Mouse (Mus musculus): Measurements from ENCODE around the gene Ptpre.
"Not testable (repeated sequence)": the region's sequence is repeated elsewhere in the genome, so short reads cannot be mapped to it uniquely, and the experiment has no call there.

Ptpre gene

DNA sequence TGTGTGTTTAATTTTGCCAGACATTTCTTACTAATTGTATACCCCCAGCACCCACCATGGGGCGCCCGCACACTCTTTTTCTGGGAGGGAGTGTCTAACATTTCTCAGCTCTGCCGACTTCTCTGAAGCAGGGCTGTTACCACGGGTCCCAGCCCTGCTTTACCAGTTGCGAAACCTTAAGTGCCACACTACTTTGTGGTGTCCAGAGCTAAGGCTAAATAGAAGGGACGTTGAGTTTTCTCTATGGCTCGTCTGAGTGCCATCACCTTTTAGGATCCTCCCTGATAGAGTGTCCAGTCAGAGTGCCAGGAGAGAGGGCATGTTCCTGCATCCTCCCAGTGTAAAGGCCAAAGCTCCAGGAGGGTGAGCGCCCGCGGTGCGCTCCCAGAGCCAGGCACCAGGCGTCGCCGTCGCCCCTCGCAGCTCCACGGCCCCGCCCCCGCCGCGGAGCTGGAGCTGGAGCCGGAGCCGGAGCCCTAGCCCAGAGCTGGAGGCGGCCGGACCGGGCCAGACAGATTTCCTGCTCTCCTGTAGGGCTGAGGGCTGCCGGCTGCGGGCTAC is at the start of gene Ptpre:
TSS of gene Ptpre (plus strand) at position 141 of the 561 bp plus-strand sequence.
- DNase-seq, result peak; percentile 76 to 77

DNA sequence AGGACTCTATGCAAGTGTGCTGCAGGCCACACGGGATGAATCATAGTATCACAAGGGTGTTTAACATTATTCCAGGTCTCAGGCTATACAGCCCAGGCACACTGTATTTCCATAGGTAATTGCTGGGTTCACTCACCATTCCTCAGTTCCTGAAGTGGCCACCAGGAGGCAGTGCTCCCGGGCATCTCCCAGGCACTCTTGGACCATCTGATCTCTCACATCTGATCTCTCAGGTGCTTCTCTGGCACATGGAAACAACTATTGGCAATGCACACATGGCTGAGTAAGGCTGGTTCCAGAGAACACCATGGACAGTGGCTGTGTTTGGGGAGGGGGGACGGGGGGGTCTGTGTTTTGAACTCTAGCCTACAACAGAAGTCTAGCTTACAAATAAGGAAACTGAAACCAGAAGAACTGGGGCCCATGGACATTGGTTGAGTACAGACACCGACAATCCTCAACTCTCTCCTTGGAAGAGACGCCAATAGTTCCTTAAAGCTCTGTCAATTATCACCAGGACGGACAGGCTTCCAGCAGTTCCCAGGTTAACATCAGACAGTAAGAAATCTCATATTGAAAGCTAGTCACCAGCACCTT is 49.0 kb upstream of the Ptpre start:
- DNase-seq, result peak; percentile 60 to 64

DNA sequence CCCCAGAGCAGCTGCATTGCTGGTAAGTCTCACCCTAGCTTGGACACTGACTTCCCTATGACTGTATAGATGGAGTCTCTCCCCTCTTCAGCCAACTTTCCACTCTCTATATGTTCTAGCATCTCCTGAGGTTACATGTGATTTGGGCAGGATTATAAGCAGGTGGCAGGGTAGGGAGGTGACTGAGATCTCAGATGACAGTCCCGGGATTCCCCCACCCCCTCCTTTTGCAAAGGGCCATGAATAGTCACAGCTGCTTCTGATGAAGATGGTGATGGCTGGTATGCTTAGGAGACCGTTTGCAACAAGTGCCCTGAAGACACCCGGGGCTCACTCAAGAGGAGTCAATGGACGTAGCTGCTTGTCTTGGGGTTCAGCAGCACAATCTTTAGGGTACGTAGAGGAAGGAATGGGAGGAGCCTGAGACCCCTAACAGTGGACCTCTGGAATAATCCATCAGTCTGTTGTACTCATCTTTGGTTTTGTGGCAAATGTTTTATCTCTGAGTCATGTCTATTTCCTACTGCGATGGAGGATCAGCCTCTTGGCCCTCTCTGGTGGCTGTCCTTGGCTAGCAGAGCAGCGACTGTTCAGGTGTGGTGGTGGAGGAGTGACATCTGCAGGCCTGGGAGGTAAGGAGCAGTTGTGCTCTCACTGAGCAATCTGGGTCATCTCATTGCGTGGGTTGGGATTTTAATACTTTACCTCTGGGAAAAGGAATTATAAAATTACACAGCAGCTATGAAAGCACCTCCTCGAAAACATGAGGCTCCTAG is 47.4 kb upstream of the Ptpre start:
- DNase-seq, result peak in 1 of 2 experiments; percentile 19

DNA sequence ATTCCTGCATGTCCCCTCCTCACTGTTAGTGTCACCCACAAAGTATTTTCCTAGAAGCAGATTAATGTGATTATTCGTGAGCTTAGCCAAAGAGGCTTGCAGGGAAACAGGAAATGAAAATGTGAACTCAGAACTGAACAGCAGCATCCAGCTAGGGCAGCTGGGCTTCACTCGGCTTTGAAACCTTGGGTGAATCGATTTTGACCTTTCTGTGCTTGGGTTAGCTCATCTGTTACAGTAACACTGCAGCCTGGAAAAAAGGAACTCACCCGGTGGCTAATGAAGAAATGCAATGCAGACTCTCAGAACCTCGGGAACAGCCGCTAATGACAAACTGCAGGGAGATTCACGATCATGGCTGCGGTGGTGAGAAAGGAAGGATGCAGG is 46.8 kb upstream of the Ptpre start:
- no peak for DNase-seq

DNA sequence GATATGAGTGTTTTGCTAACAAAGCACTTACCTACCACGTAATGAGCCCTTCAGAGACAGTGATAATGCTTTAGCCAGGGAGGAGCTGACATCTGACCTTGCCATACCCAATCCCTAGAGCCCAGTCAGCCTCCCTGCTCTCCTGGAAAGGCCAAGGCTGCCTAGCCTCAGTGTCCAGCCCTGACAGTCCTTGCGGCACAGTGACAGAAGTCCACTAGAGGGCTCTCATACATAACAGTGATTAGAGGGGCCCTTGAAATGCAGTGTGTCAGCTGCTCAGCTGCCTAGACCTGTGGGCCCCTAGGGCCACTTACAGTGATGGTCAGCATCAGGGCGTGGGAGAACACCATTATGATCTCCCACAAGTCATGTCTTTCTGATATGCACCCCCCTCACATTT is 42.0 kb upstream of the Ptpre start:
- no peak for DNase-seq

DNA sequence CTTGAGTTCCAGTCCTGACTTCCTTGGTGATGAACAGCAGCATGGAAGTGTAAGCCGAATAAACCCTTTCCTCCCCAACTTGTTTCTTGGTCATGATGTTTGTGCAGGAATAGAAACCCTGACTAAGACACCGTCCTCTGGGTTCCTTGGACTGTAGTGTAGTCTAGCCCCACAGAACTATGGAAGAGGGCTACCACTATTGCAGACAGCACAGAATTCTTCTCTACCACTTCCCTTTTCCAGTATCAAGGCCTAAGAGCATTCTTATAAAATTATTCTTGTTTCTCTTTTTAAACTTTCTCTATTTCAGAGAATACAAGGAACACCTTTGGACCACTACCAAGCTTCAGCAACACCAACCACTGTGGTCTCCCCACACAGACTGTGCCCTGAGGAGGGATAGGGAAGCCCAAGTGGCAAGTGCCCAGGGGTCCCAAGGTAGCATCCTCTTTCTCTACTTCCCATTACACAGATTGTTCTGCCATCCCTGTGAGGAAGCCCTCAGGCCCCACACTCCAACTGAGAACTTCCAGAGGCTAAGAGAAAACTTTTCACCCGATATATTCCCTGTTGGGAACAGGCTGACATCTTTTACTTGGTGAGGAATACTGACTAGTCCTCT is 38.6 kb upstream of the Ptpre start:
- no peak for DNase-seq

DNA sequence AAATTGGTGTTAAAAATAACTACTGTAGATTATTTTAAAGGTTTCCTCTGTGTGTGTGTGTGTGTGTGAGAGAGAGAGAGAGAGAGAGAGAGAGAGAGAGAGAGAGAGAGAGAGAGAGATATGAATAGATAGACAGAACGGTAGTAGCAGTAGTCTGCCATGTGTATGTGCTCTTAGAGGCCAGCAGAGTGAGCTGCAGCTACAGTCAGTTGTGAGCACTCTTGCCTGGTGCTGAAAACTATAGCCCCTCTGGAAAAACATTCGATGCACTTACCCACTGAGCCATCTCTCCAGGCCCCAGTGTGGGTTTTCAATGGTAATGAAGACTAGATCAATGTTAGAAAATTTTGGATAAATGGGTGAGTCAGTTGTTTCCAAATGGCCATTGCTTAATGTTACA is 37.9 kb upstream of the Ptpre start:
- no peak for DNase-seq

DNA sequence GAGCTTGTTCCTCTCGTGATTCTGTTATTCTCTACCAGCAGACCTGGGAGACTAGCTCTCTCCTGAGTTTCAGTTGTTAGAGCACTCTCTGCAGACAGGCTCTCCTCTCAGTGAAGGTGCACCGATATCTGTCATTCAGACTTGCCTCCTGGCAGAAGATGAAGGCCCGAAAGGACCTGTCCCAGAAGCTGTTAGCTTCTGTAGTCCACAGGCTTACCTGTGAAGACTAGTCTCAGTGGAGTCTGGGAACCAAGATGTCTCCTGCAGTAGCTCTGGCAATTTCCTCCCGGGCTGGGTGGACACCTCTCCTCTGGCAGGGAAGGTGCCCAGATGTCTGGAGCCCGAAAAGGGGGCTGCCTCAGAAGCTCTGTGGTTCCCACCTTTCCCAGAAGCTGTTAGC is 30.8 kb upstream of the Ptpre start:
- not testable (repeated sequence) for DNase-seq

DNA sequence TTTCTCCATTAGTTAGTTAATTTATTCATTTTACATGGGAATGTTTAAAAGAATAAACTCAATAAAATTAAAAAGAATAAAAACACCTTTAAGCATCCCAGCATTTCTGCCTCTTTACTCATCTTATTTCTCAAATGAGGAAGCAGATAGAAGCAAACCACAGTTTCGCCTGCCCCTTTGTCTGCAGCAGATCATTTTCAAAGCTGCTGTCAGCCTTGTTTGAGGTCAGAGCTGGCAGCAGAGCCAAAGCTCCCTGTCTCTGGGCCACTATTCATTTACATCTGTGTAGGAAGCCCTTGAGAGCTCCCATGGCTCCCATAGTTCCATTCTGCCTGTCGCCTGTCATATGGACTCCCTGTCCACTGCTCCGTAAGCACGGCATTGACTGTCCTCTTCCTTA is 28.7 kb upstream of the Ptpre start:
- no peak for DNase-seq

DNA sequence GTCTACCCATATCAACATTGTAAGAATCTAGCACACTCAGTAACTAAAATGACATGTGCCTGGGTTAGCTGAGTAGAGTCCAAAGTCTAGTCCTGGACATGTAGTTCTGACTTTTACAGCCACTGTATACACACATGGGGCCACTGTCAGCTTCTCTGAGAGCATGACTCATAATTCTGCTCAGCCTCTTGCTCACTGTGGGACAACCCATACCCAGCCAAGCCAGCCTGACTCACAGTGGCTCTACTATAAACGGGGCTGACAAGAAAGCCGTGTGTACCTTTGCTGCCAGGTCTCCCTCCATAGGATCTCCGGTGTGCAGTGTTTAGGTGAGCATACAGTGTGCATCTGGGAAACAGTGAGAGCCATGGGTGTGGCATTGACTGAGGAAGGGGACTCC is 28.0 kb upstream of the Ptpre start:
- no peak for DNase-seq

DNA sequence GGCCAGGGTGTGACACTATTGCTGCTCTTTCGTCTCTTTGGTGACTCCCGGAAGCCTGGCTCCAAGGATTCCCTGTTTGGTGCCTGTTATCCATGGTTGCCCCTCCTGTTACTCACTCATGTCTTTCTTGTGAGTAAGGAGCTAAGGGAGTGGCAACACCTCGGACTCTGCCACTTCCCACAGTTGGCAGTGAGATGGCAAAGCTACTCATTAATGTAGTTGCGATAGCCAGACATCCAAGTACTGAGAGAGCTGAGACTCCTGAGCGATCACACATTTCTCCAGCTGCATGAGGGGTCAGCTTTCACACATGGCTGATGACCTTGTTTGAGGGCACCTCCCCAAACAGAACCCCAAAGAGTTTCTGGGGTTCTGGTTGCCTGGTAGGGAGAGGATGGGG is 26.9 kb upstream of the Ptpre start:
- no peak for DNase-seq

DNA sequence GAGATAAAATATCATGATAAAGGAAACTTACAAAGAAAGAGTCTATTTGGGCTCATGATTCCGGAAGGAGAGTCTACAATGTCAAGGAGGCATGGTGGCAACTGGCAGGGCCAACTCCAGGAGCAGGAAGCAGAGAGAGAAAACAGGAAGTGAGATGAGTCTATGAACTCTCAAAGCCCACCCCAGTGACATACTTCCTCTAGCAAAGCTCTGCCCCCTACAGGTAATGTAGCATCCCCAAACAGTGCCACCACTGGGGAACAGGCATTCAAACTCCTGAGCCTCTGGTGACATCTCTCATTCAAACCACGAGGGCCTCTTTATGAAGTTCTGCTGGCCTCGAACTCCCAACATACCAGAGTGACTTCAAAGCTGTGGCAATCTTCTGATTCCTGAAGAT is 25.6 kb upstream of the Ptpre start:
- DNase-seq, result no peak

DNA sequence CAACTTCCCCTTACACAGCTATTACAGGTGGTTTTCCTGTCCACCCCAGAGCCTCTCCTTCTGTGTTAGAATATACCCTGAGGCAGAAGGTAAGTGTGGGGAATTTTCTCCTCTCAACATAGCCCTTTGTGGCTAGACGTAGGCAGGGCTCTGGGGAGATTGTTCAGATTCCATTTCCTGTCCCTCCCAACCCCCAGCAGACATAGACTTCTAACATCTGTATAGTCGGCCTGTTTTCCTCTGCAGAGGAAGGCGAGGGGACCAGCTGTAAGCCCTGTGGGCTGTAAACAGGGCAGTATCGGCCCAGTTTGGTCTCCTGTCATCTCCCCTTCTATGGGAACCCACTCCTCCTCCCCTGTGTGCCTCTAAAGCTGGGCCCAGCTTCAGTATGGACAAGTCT is 20.1 kb upstream of the Ptpre start:
- no peak for DNase-seq

DNA sequence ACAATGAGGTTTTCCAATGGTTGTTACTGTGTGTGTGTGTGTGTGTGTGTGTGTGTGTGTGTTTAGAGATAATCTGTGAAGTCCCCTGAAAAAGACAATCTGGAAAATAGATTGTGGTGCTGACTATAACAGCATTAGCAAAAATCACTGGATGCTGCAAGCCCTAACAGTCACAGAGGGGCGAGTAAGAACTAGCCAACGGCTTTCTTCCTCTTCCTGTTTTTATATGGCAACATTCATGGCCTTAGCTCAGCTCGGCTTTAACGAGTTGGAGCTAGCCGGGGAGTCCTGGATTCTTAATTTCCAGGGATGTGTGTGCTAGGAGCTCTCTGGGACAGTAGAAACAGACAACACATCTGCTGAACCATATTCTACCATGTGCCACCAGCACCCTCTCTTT is 17.0 kb upstream of the Ptpre start:
- no peak for DNase-seq

DNA sequence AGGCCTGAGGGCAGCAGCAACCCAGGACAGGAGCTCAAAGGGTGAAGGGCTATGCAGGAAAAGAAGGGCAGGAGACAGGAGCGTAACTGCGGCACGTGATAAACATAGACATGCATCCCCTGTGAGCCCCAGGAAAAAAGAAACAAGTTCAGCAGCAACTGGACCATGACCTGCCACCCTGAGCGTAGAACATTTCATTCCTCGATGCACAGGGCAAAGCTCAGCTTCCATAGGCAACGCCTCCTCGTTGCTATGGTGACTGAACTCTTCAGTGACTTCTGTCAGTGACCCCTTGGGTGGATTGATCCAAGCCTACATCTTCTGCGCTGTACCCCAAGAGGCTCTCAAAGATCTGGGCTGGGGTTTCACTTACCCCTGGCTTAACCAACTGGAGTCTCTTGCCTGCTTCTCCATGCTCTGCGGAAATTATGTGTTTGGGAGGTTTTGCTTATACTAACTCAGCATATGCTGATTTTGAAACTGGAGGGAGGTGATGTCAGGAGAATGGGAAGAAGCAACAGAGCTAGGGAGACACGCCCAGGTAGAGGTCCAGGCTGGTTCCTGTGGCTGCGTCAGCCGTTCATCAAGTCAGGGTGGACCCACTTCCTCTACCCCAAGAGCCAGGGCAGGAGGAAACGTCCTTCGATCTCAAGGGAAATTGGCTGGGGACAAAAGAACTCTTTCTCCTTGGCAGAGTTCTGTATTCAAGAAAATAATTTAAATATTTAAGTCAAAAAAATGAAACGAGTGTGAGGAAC is 15.3 kb upstream of the Ptpre start:
- DNase-seq, result peak in 1 of 2 experiments; percentile 17

DNA sequence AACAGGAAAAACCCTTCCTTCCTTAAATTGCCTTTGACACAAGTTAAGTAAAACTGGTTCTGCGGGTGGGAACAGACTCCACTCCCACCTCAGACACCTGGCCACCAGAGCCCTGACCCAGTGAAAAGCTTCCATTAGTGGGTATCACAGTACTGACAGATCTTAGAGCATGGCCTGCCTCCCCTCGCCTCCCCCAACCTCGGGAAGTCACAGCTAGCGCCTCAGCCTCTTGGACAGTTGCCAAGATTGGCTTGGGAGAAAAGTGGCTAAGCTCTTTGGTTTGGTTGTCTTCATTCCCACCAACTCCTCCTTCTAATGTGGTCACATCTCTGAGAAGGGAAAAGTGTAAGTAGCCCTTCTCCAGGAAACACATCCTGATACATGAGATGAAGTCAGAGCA is 13.3 kb upstream of the Ptpre start:
- no peak for DNase-seq

DNA sequence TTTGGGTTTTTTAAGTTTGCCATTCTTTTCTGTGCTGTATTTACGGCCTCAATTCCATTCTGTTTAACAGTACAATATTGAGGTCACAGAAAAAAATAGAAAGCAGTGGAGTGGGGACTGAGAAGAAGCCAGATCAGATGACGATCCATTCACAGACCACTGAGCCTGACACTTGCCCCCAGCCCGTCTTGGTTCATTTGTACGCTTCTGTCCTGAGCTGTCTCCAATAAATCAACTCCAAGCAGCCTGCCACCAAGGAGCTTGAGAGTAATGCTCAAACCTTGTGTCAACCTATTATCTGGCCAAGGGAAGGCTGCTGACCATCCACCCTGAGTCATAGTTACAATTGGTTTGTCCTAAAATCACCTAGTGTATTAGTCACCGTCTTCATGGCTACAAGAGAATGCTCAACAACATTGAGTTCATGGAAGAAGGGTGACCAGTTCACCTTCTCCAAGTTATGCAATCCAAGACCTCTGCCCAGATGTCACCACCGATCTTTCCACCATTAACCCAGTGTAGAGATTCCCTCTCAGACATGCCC is 12.8 kb upstream of the Ptpre start:
- no peak for DNase-seq

DNA sequence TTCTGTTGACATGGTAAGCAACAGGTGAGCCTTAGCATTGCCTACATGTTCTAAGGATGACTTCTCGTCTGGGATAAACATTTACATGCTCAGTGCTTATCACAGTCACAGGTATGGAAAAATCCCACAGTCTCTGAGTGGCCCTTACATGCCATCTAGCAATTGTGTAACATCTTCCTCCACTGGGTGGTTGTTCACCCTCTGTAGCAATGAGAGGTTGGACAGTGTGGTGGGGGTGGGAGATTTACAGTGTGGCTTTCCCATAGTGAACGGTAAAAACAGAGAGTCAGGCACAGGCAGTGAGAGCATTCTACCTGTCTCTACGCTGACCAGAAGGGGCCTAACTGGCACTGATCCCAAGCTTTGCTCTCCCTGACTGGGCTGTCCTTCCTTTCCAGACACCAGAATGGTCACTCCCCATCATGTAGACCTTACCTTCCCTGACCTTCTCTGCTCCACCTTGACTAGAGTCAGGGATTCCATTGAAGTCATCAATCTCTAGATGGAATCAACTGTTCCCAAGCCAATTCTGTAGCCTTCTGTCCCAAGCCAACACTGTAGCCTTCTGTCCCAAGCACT is 10.6 kb upstream of the Ptpre start:
- no peak for DNase-seq

DNA sequence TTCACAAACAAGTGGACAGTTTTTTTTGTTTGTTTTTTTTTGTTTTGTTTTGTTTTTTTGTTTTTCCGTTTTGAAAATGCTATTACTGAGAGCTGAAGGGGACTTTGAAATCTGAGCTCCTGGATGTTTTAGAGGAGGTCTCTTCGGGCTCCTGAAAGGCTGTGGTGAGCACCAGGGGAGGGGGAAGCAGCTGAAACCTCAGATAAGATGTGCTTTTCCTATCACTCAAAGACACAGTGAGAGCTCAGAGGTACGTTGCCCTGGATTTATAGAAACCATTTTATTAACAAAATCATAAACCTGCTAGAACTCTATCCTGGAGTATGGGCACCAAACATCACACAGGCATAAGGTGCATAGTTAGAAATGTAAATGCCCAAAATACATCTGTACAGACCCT is 10.1 kb upstream of the Ptpre start:
- no peak for DNase-seq

DNA sequence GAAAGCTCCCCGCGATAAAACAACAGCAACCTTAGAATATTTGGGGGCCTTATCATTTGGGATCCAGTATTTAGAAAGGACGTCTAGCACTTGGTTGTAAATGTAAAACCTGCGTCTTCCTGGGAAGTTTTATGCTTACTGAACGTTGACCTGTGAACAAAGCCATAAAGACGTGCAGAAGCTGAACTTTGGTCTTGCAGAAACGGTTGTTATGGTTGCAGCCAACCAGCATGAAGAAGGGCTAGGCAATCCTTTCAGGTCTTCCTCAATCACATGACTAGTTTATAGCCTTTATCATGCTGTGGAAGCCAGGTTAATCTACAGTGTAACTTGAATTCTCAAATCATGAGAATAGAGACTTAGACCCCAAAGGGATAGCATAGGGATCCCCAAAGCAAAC is 8.8 kb upstream of the Ptpre start, which contains the start of gene Clrn3:
TSS of gene Clrn3 (minus strand) at position 140 of the 400 bp plus-strand sequence.
- DNase-seq, result no peak

DNA sequence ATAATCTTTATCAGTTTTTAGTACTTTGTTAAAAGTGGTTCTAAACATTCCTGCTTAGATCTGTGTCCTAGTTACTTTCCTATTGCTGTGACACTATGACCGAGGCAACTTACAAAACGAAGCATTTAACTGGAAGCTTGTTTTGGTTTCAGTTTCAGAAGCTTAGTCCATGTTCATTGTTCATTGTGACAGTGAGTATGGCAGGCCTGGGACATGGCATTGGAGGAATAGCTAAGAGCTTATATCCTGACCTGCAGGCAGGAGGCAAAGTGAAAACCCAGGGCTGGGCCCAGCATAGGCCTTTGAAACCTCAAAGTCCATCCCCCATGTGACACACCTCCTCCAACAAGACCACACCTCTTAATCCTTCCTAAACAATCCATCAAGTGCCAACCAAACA is 8.2 kb upstream of the Ptpre start:
- DNase-seq, result no peak

DNA sequence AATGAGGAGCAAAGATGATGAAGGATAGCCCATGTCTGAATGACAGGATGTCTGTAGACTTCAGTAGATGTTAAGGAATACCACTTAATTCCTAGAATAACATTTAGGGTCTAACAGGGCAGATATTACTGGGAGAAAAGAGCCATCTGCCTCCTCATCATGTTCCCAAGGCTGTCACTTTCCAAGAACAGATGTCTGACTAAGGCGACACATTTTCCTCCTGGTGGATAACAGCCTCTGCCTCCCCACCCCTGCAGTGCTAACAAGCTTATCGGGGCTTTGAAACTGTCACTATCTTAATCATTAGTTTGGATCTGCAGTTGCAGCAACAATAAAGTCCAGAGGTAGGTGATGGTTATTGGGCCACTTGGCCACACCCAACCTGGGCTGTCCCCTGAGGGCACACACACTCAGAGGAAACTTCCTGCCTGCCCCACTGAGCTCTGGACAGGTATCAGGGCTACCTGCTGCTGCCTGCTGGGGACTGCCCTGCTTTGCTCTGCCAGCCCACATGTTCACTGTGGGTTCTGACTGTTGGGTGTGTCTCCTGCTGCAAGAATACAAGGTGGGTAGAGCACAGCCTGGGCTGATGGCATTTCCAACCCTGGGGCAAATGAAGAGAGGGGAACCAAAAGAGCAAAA is 2.6 kb upstream of the Ptpre start:
- no peak for DNase-seq
